Mouse (Mus musculus): ENCODE results near the gene Deup1.
"Not testable (repeated sequence)": the region's sequence is repeated elsewhere in the genome, so short reads cannot be mapped to it uniquely, and the experiment has no call there.

The Deup1 gene

DNA sequence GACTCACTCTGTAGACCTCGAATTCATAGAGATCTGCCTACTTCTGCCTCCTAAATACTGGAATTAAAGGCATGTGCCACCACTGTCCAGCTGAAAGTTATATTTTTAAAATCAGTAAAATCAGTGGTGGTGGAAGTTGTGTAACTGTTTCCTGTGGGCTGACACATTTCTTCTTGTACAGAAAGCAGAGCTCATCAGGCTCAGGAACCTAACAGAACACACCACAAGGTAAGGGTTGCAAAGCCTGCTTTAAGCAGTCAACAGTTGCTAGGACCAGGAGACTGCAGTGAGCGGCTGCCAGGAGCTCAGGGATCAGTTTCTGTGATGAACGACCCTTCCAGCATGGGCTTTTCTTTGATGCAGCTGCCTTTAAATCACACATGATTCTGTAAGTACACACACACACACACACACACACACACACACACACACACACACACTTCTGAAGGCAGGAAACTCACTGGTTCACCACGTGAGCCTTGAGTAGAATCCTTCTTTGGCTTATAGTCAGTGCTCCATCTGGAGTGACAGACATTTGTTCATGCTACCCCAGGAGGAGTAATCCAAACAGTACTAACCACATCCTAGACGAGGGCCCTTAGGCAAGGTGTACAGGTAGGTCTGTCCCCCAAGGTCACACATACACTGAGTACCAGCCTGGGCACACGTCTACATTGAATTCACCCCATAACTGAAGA is 40.4 kb downstream of the Deup1 start:
- no peak for DNase-seq (ENCODE audit: extremely low spot score, low spot score)

GRCm38 (mm10) chr9:15585956-15586355 is 41.8 kb downstream of the Deup1 start:
- no peak for DNase-seq (ENCODE audit: extremely low spot score, low spot score)

DNA sequence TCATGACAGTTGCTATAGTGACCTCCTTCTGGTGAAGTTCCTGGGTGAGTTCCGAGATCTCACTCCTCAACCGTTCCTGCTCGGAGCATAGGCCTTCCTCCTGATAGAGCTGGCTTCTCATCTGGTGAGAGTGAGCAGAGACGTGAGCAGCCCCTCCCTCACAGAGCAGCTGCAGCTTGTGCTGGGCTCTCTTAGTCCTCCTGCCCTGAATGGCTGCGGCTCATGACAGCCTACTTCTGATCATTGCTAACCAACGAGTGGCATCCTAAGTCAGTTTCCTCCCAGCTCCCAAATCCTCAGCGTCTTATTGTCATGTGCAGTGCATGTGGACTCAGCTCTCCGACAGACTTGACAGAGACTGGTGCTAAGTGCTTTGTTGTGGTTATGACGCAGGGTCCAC is 43.5 kb downstream of the Deup1 start:
- DNase-seq (ENCODE audit: extremely low spot score, low spot score) = no peak

DNA sequence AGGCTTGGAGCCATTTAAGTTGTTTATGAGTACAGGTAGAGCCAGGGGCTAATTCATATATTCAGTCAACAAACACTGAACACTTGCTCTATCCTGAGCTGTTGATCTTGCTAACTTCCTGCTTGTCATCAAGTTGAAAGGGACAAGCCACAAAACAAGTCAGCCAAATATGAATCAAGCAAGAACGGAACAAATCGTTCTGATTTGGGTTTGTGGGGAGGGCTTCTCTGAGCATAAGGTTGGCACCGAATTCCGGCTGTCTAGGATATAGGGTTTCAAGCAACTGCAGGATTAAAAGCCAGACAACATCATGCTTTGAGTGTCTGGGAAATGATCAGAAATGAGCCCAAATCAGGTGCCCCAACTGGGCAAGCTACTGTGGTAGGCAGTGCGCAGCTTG is 45.7 kb downstream of the Deup1 start:
- no peak for DNase-seq (ENCODE audit: extremely low spot score, low spot score)

- DNase-seq (ENCODE audit: extremely low spot score, low spot score) = no peak
Observed at GRCm38 (mm10) chr9:15580176-15580575, 47.6 kb downstream of the Deup1 start.

GRCm38 (mm10) chr9:15578946-15579345 is 48.8 kb downstream of the Deup1 start:
- DNase-seq (ENCODE audit: extremely low spot score, low spot score) = no peak

DNA sequence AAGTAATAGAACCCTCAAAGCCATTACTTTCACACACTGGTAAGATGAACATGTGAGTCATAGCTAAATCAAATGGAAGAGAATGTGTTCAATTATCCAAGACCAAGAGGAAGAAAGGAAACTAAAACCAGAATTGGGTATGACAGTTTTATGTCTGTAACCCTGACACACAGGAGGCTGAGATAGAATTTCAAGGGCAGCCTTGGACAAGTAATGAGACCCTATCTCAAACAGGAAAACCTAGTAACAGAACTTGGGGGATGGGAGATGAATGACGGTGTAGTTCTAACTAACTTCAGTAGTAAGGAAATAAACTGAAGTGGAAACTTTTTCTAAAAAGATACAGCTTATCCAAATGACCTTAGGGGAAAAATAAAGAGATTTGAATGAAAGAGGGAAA is 49.3 kb downstream of the Deup1 start:
- DNase-seq (ENCODE audit: extremely low spot score, low spot score) = no peak

DNA sequence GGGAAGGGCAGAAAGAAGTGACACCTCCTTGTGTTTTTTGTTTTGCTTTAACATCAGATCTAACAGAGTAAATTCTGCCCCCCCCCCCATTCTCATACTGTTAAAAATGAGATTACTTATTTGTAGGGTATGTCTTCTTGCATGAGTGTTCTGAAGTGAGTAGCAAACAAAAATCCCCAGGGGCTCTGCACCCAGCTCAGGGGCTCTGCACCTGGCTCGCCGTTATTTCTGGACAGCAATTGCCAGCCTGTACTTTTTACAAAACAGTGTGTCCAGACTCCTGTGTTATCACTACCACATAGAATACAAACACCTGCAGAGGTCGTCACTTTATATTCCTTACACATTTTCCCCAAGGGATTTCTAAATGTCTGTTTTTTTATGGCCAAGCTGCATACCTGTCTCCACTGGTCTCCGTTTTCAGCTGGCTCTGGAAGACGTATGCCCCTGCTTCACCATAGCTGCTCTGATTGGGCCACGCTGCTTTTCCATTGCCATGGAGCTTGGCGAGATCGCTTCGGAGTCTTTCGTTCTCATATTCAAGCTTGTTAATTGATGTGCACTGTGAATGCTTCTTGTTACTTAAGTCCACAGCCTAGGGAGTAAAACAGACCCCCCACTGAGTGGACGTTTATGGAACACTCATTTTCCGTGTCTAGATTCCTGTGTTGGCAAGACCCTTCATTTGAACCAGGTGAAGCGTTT is 52.8 kb downstream of the Deup1 start:
- no peak for DNase-seq (ENCODE audit: extremely low spot score, low spot score)

DNA sequence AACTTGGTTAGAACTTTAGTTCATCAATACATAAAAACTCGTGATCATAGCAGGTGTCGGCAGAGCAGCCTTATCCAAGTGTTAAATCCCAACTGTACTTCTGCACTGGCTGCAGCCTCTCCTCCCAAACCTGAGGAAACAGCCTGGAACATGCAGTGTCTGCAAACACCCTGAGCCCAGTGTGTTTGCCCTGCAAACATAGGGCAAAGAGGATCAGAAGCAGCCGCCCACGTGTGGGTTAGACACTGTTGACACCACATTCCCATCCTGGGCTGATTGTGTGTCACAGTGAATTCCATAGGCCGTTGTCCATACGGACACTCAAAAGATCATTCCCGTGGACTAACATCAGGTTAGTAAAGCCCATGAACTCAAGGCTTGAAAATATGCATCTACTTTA is 65.4 kb downstream of the Deup1 start:
- no peak for DNase-seq (ENCODE audit: extremely low spot score, low spot score)

- no peak for DNase-seq (ENCODE audit: extremely low spot score, low spot score)
Observed at GRCm38 (mm10) chr9:15560451-15560850, 67.3 kb downstream of the Deup1 start.

DNA sequence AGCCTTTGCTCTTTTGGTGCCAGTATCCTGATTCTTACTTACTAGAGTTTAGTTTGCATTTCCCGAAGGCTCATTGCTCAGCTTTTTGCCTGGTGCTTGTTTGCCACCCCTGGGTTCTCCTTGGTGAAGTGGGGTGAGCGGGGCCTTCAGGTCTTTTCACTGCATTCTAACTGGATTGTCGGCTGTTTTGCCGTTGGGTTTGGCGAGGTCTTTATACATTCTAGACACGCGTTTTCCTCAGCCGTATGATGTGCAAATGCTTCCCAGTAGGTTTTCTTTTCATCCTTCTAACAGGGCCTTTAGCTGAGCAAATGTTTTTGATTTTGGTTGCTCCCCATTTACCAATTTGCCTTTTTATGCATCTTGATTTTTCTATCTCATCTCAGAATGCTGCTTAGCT is 74.4 kb downstream of the Deup1 start:
- DNase-seq (ENCODE audit: extremely low spot score, low spot score) = no peak

- DNase-seq (ENCODE audit: extremely low spot score, low spot score) = no peak
Observed at GRCm38 (mm10) chr9:15551933-15552851, 75.5 kb downstream of the Deup1 start.

- DNase-seq (ENCODE audit: extremely low spot score, low spot score) = not testable (repeated sequence)
Observed at GRCm38 (mm10) chr9:15551073-15551472, 76.7 kb downstream of the Deup1 start.

DNA sequence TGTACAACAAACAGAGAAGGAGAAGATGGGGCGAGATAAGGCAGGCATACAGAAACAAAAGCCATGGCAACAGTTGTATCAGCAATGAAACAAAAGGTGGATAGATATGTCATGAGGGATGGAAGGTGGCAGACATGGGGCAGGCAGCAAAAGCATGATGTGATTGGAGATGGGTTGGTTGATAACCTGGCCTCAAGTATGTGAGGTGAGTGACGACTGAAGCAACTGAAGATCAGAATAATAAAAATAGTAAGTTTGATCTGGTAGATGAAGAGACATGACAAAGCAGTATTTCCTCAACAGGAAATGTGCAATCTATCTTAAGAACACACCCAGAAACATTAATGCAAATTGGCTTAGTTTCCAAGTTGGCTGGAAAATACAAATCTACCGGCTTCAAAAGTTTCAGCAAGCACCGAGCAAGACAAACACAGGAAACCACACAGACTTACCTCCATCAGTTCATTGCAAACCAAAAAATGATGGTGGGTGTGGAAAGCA is 77.2 kb downstream of the Deup1 start:
- DNase-seq (ENCODE audit: extremely low spot score, low spot score) = no peak

- no peak for DNase-seq (ENCODE audit: extremely low spot score, low spot score)
Observed at GRCm38 (mm10) chr9:15541735-15542354, 85.9 kb downstream of the Deup1 start.

- no peak for DNase-seq (ENCODE audit: extremely low spot score, low spot score)
Observed at GRCm38 (mm10) chr9:15538979-15539533, 88.7 kb downstream of the Deup1 start.

DNA sequence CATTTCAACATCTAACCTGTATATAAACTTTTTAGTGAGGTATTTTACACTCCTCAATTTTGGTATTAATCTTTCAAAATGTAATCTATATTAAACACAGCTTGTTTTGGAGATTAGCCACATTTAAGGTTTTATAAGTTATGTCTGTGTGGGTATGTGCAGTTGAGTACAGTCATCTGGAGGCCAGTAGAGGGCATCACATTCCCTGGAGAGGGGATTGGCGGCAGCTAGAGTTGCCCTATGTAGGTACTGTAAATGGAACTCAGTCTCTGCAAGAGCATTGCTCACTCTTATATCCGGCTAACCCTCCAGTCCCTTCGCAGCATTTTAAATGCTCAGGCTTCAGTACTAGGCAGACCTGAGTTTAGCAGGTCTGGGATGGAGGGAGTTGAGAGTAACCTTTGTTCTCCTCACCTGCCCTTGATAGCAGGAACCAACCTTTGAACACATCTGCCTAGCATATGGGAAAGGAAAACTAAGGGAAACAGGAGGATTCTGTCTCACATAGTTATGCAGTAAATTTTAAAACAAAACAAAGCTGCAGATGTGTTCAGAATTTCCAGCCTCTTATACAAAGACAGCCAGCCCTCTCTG is 90.2 kb downstream of the Deup1 start:
- DNase-seq (ENCODE audit: extremely low spot score, low spot score) = no peak

DNA sequence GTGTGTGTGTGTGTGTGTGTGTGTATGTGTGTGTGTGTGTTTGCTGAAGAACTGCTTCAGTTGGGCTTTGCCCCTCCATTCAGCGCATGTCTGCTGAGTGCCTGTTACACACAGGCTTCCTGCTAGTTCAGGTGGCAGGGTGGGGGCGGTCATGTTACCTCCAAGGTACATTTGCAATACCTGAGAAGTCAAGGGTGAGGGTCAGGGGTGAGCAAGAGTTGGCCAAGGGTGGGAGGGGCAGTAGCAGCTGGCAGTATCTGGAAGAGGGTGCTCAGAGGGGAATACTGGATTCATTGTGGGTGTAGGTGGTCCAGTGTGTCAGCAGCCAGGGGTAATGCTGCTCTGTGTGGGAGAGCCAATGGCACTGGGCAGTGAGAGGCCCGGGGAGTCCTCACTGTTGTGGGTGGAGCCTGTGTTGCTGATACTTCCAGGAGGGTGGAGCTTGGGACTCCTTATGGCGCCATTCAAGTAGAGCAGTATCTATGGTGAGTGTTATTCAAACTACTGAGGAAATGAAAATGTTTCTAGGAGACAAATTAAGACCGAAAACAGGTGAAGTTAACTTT is 90.8 kb downstream of the Deup1 start:
- DNase-seq (ENCODE audit: extremely low spot score, low spot score) = no peak

DNA sequence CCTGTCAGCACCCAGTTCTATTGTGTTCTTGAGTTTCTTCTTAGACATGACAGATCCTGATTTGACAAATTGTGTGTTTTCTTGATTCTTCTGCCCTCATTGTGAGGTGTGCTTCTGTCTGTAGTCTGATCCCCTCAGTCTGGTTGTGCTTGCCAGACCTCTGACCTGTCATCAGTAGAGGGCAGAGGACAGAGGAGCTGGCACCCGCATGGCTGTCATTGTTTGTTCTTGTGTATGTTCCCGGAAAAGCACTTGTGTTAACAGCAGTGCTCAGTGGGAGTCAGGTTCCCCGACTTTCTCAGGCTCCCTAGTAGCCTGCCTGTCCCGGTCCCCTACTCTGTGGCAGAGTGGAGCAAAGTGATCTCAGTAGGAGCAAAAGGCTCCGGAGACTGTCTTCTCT is 92.3 kb downstream of the Deup1 start:
- no peak for DNase-seq (ENCODE audit: extremely low spot score, low spot score)

- no peak for DNase-seq (ENCODE audit: extremely low spot score, low spot score)
Observed at GRCm38 (mm10) chr9:15534110-15534509, 93.6 kb downstream of the Deup1 start.

Measured in neural tube, embryonic 10.5 days (tissue).